Mouse (Mus musculus): ENCODE data around the gene Rara. TPM values are rescaled to one million over a fixed set of nuclear protein-coding genes. Genes with fewer than 3 reads are reported as not detected.

Gene Rara
- total and polyA plus RNA-seq, 3 experiments, result 12.1 to 13.7 TPM; not detected in 1

- TF ChIP-seq BHLHE40 (IDR thresholded peaks at IDR 0.05; ENCODE audit: borderline replicate concordance, low read depth, low read length) (no peak), MXI1 (IDR thresholded peaks at IDR 0.05; ENCODE audit: low read depth, low read length) (no peak), MAX (IDR thresholded peaks at IDR 0.05; ENCODE audit: low read length) (no peak)
Observed at GRCm38 (mm10) chr11:98939084-98939952, 11.7 kb downstream of the Rara start (continued).

GRCm38 (mm10) chr11:98939953-98940641 is 12.5 kb downstream of the Rara start:
- peaks cover 12 to 33% of the 10 kb centered on the region in 2 experiments for H3K4me1 ChIP-seq (ENCODE audit: control insufficient read depth in 1 of 2, insufficient read depth in 2 of 2, low read length in 2 of 2)
- no peak overlapping the region for H3K9ac ChIP-seq (ENCODE audit: control insufficient read depth, low read depth, low read length, poor library complexity, severe bottlenecking)
- no peaks in the 10 kb centered on the region for H3K27me3 ChIP-seq (ENCODE audit: control insufficient read depth in 1 of 2, insufficient read depth in 2 of 2, low read length in 2 of 2)
- TF ChIP-seq RCOR1 (IDR thresholded peaks at IDR 0.05; ENCODE audit: low read depth, low read length) (no peak), POLR2AphosphoS2 (IDR thresholded peaks at IDR 0.05; ENCODE audit: low read length) (no peak), TBP (IDR thresholded peaks at IDR 0.05; ENCODE audit: low read depth, low read length) (no peak)
- no peak overlapping the region for H3K4me3 ChIP-seq (ENCODE audit: control insufficient read depth in 1 of 2, insufficient read depth in 1 of 2, low read depth in 2 of 2, low read length in 2 of 2)
- no peaks in the 10 kb centered on the region for H3K9me3 ChIP-seq (replicated peaks; ENCODE audit: insufficient read depth, low read length)
- no peak for DNase-seq (ENCODE audit: low read depth, low spot score)
- H3K36me3 ChIP-seq (ENCODE audit: control insufficient read depth in 1 of 2, insufficient read depth in 2 of 2, low read length in 2 of 2), result peaks cover 0 to 7% of the 10 kb centered on the region in 2 experiments; a peak in 2 of 4 replicates
- no peak overlapping the region for H3K27ac ChIP-seq (ENCODE audit: control insufficient read depth, low read depth, low read length)
- peaks cover 16% of the 10 kb centered on the region for H3K79me2 ChIP-seq (ENCODE audit: control insufficient read depth, insufficient read depth, low read length, poor library complexity)

GRCm38 (mm10) chr11:98940776-98941175 is 13.2 kb downstream of the Rara start:
- H3K27ac ChIP-seq (ENCODE audit: control insufficient read depth, low read depth, low read length), result no peak overlapping the region
- H3K79me2 ChIP-seq (ENCODE audit: control insufficient read depth, insufficient read depth, low read length, poor library complexity), result peaks cover 16% of the 10 kb centered on the region
- TF ChIP-seq EP300 (IDR thresholded peaks at IDR 0.05; ENCODE audit: low read depth in 1 of 2, low read length in 2 of 2) (no peak), NRF1 (IDR thresholded peaks at IDR 0.05; ENCODE audit: insufficient read depth, low read depth, low read length, poor library complexity, severe bottlenecking) (no peak), MAX (IDR thresholded peaks at IDR 0.05; ENCODE audit: low read length) (no peak), E2F4 (IDR thresholded peaks at IDR 0.05; ENCODE audit: borderline replicate concordance, low read depth, low read length) (no peak), MEF2A (IDR thresholded peaks at IDR 0.05; ENCODE audit: extremely low read depth, insufficient replicate concordance, low read depth, low read length, poor library complexity, severe bottlenecking) (no peak), ZKSCAN1 (IDR thresholded peaks at IDR 0.05; ENCODE audit: low read depth, low read length) (no peak), GABPA (IDR thresholded peaks at IDR 0.05; ENCODE audit: low read depth, low read length) (no peak), JUND (IDR thresholded peaks at IDR 0.05; ENCODE audit: low read depth, low read length) (no peak), KAT2A (conservative IDR thresholded peaks at IDR 0.05; ENCODE audit: low read depth, low read length) (no peak), MYB (IDR thresholded peaks at IDR 0.05; ENCODE audit: low read depth, low read length) (no peak), BHLHE40 (IDR thresholded peaks at IDR 0.05; ENCODE audit: borderline replicate concordance, low read depth, low read length) (no peak), ZC3H11A (IDR thresholded peaks at IDR 0.05; ENCODE audit: low read depth, low read length) (no peak), RCOR1 (IDR thresholded peaks at IDR 0.05; ENCODE audit: low read depth, low read length) (no peak), USF1 (IDR thresholded peaks at IDR 0.05; ENCODE audit: low read depth, low read length) (no peak), CHD1 (IDR thresholded peaks at IDR 0.05; ENCODE audit: low read depth, low read length) (no peak), MYC (IDR thresholded peaks at IDR 0.05; ENCODE audit: low read depth, low read length) (no peak), ETS1 (IDR thresholded peaks at IDR 0.05; ENCODE audit: low read depth, low read length) (no peak)
- peak overlapping the region in 1 of 2 experiments; percentile 62; a peak in 2 of 4 replicates for H3K4me3 ChIP-seq (ENCODE audit: control insufficient read depth in 1 of 2, insufficient read depth in 1 of 2, low read depth in 2 of 2, low read length in 2 of 2)
- DNase-seq (ENCODE audit: low read depth, low spot score), result no peak
- H3K27me3 ChIP-seq (ENCODE audit: control insufficient read depth in 1 of 2, insufficient read depth in 2 of 2, low read length in 2 of 2), result no peaks in the 10 kb centered on the region
- no peaks in the 10 kb centered on the region for H3K9me3 ChIP-seq (replicated peaks; ENCODE audit: insufficient read depth, low read length)
- peaks cover 0 to 7% of the 10 kb centered on the region in 2 experiments; a peak in 2 of 4 replicates for H3K36me3 ChIP-seq (ENCODE audit: control insufficient read depth in 1 of 2, insufficient read depth in 2 of 2, low read length in 2 of 2)
- H3K4me1 ChIP-seq (ENCODE audit: control insufficient read depth in 1 of 2, insufficient read depth in 2 of 2, low read length in 2 of 2), result peaks cover 12 to 33% of the 10 kb centered on the region in 2 experiments
- peak overlapping the region; percentile 76 for H3K9ac ChIP-seq (ENCODE audit: control insufficient read depth, low read depth, low read length, poor library complexity, severe bottlenecking)
